Mouse (Mus musculus) megakaryocyte progenitor cell, adult 5-6 weeks (primary cell): Measurements from ENCODE around the gene 1110017D15Rik. TPM values are rescaled to one million over a fixed set of nuclear protein-coding genes. Genes with fewer than 3 reads are reported as not detected.

Source experiments
- ATAC-seq: replicated peaks from 2 replicates; pipeline ENCODE4 v1.8.0; 2016; ENCODE audit warnings: mild to moderate bottlenecking, moderate TSS enrichment, inconsistent platforms; ENCODE audit not compliant: poor library complexity
- total RNA-seq, 2 experiments: library from RNA; stranded (forward) in 1 of 2; stranded (reverse) in 1 of 2; fragments of 157-497, 149-512 nt in 1 of 2; fragments of 200-1000 nt in 1 of 2; gene quantifications; 2 replicates each; pipeline versions ENCODE4 v1.2.3 to v1.2.4; 2015 to 2017

1110017D15Rik gene
- total RNA-seq, 2 experiments from 2014 or later: not detected

GRCm38 (mm10) chr4:41513714-41514113 lies 3.4 kb downstream of the 1110017D15Rik start:
- ATAC-seq: no peak

GRCm38 (mm10) chr4:41513309-41513708 lies 3.8 kb downstream of the 1110017D15Rik start:
- ATAC-seq: no peak

DNA sequence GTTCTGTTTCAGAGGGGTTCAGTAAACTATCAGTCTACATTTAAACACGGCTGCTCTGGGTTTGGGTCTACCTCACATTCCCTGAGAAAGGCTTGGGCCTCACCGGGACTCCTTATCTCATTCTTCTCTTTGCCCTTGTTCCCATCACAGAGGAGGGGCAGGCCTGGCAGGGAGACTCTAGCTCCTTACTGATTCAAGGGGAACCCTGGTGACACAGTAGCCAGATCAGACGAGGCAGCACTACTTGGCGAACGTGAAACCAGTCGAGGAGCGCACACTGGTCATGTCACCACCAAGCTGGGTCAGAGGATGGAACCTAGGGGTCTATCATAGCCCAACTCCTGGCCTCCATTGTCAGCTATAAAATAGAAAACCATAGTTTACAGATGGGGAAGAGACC lies 9.1 kb downstream of the 1110017D15Rik start:
- ATAC-seq: no peak

GRCm38 (mm10) chr4:41507326-41507924 lies 9.7 kb downstream of the 1110017D15Rik start:
- no peak for ATAC-seq

GRCm38 (mm10) chr4:41506906-41507305 lies 10.2 kb downstream of the 1110017D15Rik start:
- peak; percentile 69 for ATAC-seq

DNA sequence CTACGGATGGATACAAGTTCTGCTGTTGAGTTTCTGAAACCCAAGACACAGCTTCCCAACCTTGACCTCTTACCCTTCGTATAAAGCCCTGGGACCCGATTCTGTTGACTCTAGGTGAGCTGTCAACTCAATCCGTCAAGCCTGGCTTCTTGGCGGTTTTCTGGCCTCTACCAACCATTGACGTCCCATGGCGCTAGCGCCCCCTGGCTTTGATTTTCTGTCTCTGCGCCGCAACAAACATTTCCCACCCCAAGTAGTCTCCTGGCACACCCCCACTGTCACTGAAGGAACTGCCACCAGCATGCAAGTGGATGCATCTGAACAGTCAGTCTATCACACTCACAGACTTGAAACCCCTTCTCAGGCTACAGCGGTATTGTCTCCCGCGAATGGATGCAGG lies 11.0 kb downstream of the 1110017D15Rik start:
- peak; percentile 40 for ATAC-seq

DNA sequence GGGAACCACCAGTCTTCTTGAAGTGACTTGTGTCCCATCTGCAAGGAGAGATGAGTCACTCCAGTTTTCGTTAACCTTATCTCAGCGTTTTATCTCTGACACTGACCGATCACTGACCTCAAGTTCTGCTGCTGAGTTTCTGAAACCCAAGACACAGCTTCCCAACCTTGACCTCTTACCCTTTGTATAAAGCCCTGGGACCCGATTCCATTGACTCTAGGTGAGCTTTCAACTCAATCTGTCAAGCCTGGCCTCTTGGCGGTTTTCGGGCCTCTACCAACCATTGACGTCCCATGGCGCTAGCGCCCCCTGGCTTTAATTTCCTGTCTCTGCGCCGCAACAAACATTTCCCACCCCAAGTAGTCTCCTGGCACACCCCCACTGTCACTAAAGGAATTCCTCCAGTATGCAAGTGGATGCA lies 12.0 kb downstream of the 1110017D15Rik start:
- ATAC-seq: no peak

- ATAC-seq: no peak
These were observed 12.8 kb downstream of the 1110017D15Rik start for GRCm38 (mm10) chr4:41504325-41504724.

GRCm38 (mm10) chr4:41502986-41503412 lies 14.1 kb downstream of the 1110017D15Rik start, which contains the start of gene AI464131:
TSS of gene AI464131 (minus strand) at chr4:41503076.
- peak; percentile 84 for ATAC-seq

GRCm38 (mm10) chr4:41502171-41502940 lies 14.8 kb downstream of the 1110017D15Rik start:
- ATAC-seq: 0 out of 2 replicates have a peak, but pooled peaks have one; percentile 0

DNA sequence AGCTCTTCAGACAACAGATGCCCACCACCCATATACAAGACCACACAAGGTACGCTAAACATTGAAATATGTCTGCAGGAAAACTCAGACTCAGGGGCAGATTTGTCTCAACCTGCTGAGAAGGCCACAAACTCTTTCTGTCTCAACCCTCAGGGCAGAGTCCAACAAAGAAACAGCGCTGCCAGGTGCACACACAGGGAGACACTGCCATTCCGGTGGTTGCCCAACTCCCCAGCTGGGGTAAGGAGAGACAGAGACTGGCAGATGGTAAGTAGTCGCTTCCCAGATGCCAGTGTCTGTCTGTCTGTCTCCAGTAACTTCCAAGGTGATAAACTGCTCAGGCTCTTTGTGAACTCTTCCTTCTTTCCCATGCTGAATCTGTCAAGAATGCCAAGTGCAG lies 16.3 kb downstream of the 1110017D15Rik start:
- ATAC-seq: no peak

GRCm38 (mm10) chr4:41499619-41500018 lies 17.5 kb downstream of the 1110017D15Rik start:
- ATAC-seq: no peak

GRCm38 (mm10) chr4:41498921-41499391 lies 18.2 kb downstream of the 1110017D15Rik start:
- peak; percentile 11; the same call in 1 of the 2 replicates for ATAC-seq

DNA sequence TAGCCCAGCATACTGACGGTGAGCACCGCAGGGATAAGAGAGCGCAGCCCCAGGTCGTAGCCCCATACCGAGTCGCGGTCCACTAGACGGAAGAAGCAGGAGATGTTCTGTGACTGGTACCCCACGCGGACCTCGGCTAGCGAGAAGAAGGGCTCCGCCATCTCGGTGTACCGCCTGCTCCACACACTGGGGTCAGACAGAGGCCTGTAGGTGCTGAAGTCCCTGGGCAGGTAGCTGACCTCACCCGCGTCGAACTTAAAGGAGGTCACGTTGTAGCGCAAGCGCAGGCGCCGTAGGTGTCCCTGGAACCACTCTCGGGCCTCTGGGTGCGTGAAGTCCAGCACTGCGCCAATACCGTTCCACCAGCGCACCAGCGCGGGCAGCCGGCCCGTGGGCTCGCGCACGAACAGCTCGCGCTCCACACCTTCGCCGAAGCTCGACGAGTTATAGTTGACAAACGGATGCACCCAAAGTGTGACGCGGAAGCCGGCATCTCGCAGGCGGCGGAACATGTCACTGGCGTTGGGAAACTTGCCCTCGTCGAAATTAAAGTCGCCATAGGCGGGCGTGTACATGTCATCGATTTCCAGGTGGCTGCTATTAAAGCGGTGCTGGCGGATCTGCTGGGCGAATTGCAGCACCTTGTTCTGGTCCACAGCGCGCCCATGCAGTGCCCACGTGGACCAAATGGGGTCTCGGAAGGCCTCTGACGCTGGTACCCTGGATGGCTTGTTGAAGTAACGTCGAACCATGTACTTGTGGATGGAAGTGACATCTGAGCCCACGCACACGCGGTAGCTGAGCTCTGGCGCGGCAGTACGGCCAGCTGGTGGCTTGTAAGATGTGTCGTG lies 18.9 kb downstream of the 1110017D15Rik start:
- no peak for ATAC-seq

DNA sequence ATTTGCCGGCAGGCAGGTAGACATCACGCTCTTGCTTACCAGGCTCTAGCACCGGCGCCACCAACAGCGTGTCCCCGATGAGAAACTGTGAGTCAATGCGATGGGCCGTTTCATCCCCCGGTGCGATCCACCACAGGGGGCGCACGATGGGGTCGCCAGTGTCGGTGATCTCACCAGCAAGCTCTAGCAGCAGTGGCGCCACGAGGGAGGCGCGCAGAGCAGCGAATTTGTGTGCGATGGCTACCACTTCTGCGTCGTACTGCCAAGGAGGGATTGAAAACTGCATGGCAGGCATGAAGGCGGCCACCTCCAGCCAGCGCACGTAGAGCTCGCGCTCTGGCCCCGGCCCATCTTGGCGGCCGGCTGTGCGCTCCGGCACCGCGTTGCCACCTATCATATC lies 19.6 kb downstream of the 1110017D15Rik start:
- peak; percentile 52 for ATAC-seq

- no peak for ATAC-seq
These were observed 20.1 kb downstream of the 1110017D15Rik start for GRCm38 (mm10) chr4:41497046-41497445.

DNA sequence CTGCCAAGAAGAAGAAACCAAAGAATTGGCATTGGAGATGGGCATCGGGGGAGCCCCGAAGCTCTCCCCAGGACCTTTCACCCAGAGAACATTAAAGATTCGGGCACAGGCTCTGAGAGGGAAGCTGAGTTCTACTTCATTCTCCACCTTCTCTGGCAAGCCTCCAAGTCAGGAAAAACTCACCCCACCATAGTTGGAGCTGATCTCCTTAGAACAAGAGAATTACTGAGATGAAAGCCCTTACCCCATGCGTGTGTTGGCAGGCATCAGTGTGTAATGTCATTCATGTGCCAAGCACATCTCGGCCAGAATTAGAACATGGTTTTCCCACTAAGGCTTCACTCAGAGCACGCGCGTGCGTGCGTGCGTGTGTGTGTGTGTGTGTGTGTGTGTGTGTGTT lies 21.3 kb downstream of the 1110017D15Rik start:
- ATAC-seq: no peak

DNA sequence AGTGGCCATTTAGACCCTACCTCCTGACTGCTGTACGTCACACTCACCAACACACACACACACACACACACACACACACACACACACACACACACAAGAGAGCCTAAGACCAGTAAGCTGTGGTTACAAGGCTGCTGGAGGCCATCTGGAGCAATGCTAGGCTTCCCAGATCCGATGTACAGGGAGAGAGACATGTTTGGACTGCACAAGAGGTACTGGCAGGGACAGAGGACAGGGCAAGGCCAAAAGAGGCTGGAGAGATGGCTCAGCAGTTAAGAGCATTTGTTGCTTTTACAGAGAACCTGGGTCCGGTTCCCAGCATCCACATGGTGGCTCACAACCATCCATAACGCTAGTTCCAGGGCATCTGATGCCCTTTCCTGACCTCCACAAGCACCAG lies 22.1 kb downstream of the 1110017D15Rik start:
- ATAC-seq: no peak

DNA sequence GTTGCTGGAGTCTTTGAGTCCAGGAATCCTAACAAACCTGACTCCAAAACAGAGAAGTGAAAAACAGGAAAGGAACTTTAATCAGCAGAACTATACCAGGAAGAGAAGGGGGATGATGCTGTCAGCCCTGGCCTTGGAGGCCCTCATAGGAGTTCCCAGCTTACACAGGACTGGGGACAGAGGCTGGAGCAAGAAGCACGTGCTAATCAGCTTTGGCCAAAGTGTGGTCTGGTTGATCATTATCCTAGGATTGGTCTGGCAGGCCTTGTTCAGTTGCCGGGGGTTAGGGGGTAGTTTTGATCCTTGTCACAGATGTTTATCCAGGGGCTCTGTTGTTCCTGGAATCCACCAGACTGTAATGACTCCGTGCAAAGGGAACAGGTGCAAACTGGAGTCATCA lies 22.8 kb downstream of the 1110017D15Rik start:
- ATAC-seq: no peak

DNA sequence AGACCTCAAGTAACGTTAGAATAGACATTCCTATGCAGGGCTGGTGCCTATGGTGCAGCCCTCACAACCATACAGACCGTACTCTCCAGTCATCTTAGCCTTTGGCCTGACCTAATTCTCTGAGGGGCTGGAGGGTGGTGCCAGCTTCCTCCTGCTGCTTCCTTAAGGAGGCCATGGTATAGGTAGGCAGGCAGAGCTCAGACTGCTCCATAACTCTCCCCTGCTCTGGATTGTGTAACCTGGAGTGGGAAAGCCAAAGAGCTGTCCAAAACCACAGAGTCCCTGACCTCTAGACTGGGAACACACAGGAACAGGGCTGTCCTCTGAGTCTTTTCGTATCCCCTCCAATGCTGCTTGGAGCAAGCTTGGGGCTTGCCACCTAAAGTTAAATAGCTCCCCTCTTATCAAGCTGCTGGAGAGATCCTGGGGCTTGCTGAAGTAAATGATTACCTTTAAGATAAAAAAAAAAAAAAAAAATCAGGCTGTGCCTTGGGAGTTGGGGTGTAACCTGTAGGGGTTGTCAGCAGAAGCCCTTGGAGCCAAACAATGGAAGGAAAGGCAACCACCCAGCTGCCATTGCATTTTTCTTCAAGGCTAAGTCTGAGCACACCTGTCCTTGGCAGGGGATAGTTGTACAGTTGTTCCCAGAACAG lies 23.5 kb downstream of the 1110017D15Rik start:
- ATAC-seq: no peak

GRCm38 (mm10) chr4:41492951-41493350 lies 24.2 kb downstream of the 1110017D15Rik start:
- no peak for ATAC-seq
